Mouse (Mus musculus) heart, embryonic 11.5 days (tissue): ENCODE measurements at regions not wholly inside any gene's neighbourhood (a gene's known extent, or its start where the extent isn't known, plus 50 kb on each side); places are given as distances from the start of the nearest gene placed in this dataset.

ENCODE experiments used
- ATAC-seq: fragments of 200-750 bp; cut with Nextera tagmentation; replicated peaks from 2 replicates; pipeline ENCODE4 v1.8.0; 2017; ENCODE audit warnings: moderate library complexity; ENCODE audit not compliant: insufficient number of reproducible peaks, low FRiP score, low TSS enrichment
- H3K27ac ChIP-seq: fragments of 300-500 bp; sonication (generic); 2 replicates; pipeline ENCODE4 v1.5.1; 2014; ENCODE audit warnings: mild to moderate bottlenecking, low read depth, low read length
- H3K27me3 ChIP-seq: fragments of 300-500 bp; sonication (generic); 2 replicates; pipeline ENCODE4 v1.6.1; 2014; ENCODE audit warnings: mild to moderate bottlenecking, low read length, mixed read lengths; ENCODE audit not compliant: control insufficient read depth, insufficient read depth
- H3K36me3 ChIP-seq: fragments of 300-500 bp; sonication (generic); 2 replicates; pipeline ENCODE4 v1.6.1; 2014; ENCODE audit warnings: mild to moderate bottlenecking, low read length, moderate library complexity, mixed read lengths; ENCODE audit not compliant: control insufficient read depth, insufficient read depth
- H3K4me1 ChIP-seq: fragments of 300-500 bp; sonication (generic); 2 replicates; pipeline ENCODE4 v1.6.1; 2014; ENCODE audit warnings: low read length; ENCODE audit not compliant: control insufficient read depth, insufficient read depth
- H3K4me2 ChIP-seq: fragments of 300-500 bp; sonication (generic); 2 replicates; pipeline ENCODE4 v1.6.1; 2014; ENCODE audit warnings: mild to moderate bottlenecking, moderate library complexity
- H3K4me3 ChIP-seq: fragments of 300-500 bp; sonication (generic); 2 replicates; pipeline ENCODE4 v1.5.1; 2014; ENCODE audit warnings: low read depth, low read length
- H3K9ac ChIP-seq: fragments of 300-500 bp; sonication (generic); 2 replicates; pipeline ENCODE4 v1.6.1; 2014; ENCODE audit warnings: mild to moderate bottlenecking, low read depth, low read length, moderate library complexity
- H3K9me3 ChIP-seq: fragments of 300-500 bp; sonication (generic); replicated peaks from 2 replicates; pipeline ENCODE4 v1.6.1; 2016; ENCODE audit warnings: low read length; ENCODE audit not compliant: control insufficient read depth
- WGBS: fragments of 180-500 bp; shearing (Covaris S2); extraction: QIAGEN DNeasy Blood & Tissue Kit; methylation state at CpG from one replicate; pipeline ENCODE4 v1.1.7; 2014; ENCODE audit not compliant: insufficient replicate concordance; 5-methylcytosine and 5-hydroxymethylcytosine counted together

GRCm38 (mm10) chr7:93795210-93795609 lies 715.5 kb downstream of the Fam181b start:
- no peaks in the 10 kb centered on the region for H3K27me3 ChIP-seq
- no peak overlapping the region for H3K4me2 ChIP-seq
- no peak for ATAC-seq
- H3K27ac ChIP-seq, result no peak overlapping the region
- no peak overlapping the region for H3K9ac ChIP-seq
- no peaks in the 10 kb centered on the region for H3K36me3 ChIP-seq
- H3K4me3 ChIP-seq, result no peak overlapping the region
- H3K9me3 ChIP-seq, result no peaks in the 10 kb centered on the region
- 43% methylated on average over 3 of the region's 3 CpGs for WGBS
- no peaks in the 10 kb centered on the region for H3K4me1 ChIP-seq

- Histone ChIP-seq H3K27me3 (no peaks in the 10 kb centered on the region), H3K4me2 (no peak overlapping the region), H3K9me3 (no peaks in the 10 kb centered on the region), H3K9ac (no peak overlapping the region), H3K36me3 (no peaks in the 10 kb centered on the region), H3K4me1 (no peaks in the 10 kb centered on the region), H3K27ac (no peak overlapping the region), H3K4me3 (no peak overlapping the region)
- 65% methylated on average over 3 of the region's 3 CpGs for WGBS
- no peak for ATAC-seq
Measured at GRCm38 (mm10) chr7:93835697-93836096, 756.0 kb downstream of the Fam181b start.

GRCm38 (mm10) chr7:93836169-93836568 lies 756.5 kb downstream of the Fam181b start:
- Histone ChIP-seq H3K4me1 (no peaks in the 10 kb centered on the region), H3K9me3 (no peaks in the 10 kb centered on the region), H3K4me2 (no peak overlapping the region), H3K4me3 (no peak overlapping the region), H3K27me3 (no peaks in the 10 kb centered on the region), H3K36me3 (no peaks in the 10 kb centered on the region), H3K27ac (no peak overlapping the region), H3K9ac (no peak overlapping the region)
- WGBS, result 79% methylated on average over 2 of the region's 2 CpGs
- no peak for ATAC-seq

GRCm38 (mm10) chr7:93855025-93855424 lies 775.4 kb downstream of the Fam181b start:
- Histone ChIP-seq H3K4me1 (no peaks in the 10 kb centered on the region), H3K27me3 (no peaks in the 10 kb centered on the region), H3K4me2 (no peak overlapping the region), H3K4me3 (no peak overlapping the region), H3K9me3 (no peaks in the 10 kb centered on the region), H3K27ac (no peak overlapping the region), H3K36me3 (no peaks in the 10 kb centered on the region), H3K9ac (no peak overlapping the region)
- ATAC-seq, result no peak
- WGBS, result 74% methylated on average over 6 of the region's 6 CpGs

- H3K4me2 ChIP-seq, result no peak overlapping the region
- no peaks in the 10 kb centered on the region for H3K4me1 ChIP-seq
- H3K27ac ChIP-seq, result no peak overlapping the region
- no peaks in the 10 kb centered on the region for H3K36me3 ChIP-seq
- no peak for ATAC-seq
- H3K27me3 ChIP-seq, result no peaks in the 10 kb centered on the region
- no peak overlapping the region for H3K4me3 ChIP-seq
- WGBS, result 74% methylated on average over 1 of the region's 1 CpGs
- H3K9ac ChIP-seq, result no peak overlapping the region
- H3K9me3 ChIP-seq, result no peaks in the 10 kb centered on the region
Measured at GRCm38 (mm10) chr7:93893701-93894100, 814.0 kb downstream of the Fam181b start.

GRCm38 (mm10) chr7:93896921-93897320 lies 817.3 kb downstream of the Fam181b start:
- Histone ChIP-seq H3K9ac (no peak overlapping the region), H3K27me3 (no peaks in the 10 kb centered on the region), H3K4me1 (no peaks in the 10 kb centered on the region), H3K9me3 (no peaks in the 10 kb centered on the region), H3K36me3 (no peaks in the 10 kb centered on the region), H3K27ac (no peak overlapping the region), H3K4me3 (no peak overlapping the region), H3K4me2 (no peak overlapping the region)
- ATAC-seq, result no peak

GRCm38 (mm10) chr7:93902770-93903169 lies 823.1 kb downstream of the Fam181b start:
- no peak for ATAC-seq

GRCm38 (mm10) chr7:93936925-93937324 lies 857.3 kb downstream of the Fam181b start:
- whole genome bisulfite sequencing, result 79% methylated on average over 3 of the region's 3 CpGs
- Histone ChIP-seq H3K9ac (no peak overlapping the region), H3K27ac (no peak overlapping the region), H3K36me3 (no peaks in the 10 kb centered on the region), H3K27me3 (no peaks in the 10 kb centered on the region), H3K4me1 (no peaks in the 10 kb centered on the region), H3K4me3 (no peak overlapping the region), H3K4me2 (no peak overlapping the region), H3K9me3 (no peaks in the 10 kb centered on the region)
- ATAC-seq, result no peak

More at GRCm38 (mm10) chr7:93902770-93903169, 823.1 kb downstream of the Fam181b start:
- no peaks in the 10 kb centered on the region for H3K27me3 ChIP-seq
- H3K36me3 ChIP-seq, result no peaks in the 10 kb centered on the region
- H3K9ac ChIP-seq, result no peak overlapping the region
- WGBS, result 73% methylated on average over 2 of the region's 2 CpGs
- no peak overlapping the region for H3K4me2 ChIP-seq
- no peaks in the 10 kb centered on the region for H3K4me1 ChIP-seq
- H3K27ac ChIP-seq, result no peak overlapping the region
- H3K9me3 ChIP-seq, result no peaks in the 10 kb centered on the region
- no peak overlapping the region for H3K4me3 ChIP-seq

GRCm38 (mm10) chr7:93982103-93982502 lies 902.4 kb downstream of the Fam181b start:
- no peak overlapping the region for H3K27ac ChIP-seq
- no peak for ATAC-seq
- H3K4me2 ChIP-seq, result no peak overlapping the region
- H3K9ac ChIP-seq, result no peak overlapping the region
- H3K4me3 ChIP-seq, result no peak overlapping the region
- H3K9me3 ChIP-seq, result no peaks in the 10 kb centered on the region
- no peaks in the 10 kb centered on the region for H3K27me3 ChIP-seq
- H3K36me3 ChIP-seq, result no peaks in the 10 kb centered on the region
- no peaks in the 10 kb centered on the region for H3K4me1 ChIP-seq
- WGBS, result 69% methylated on average over 3 of the region's 3 CpGs
